Mouse (Mus musculus) C2C12 (cell line): ENCODE data around the gene Mex3a. TPM values are rescaled to one million over a fixed set of nuclear protein-coding genes. Genes with fewer than 3 reads are reported as not detected.
A peak's percentile ranks its signal among the peaks of the same experiment; 100 is the strongest.

Experiments used
- H3K27me3 ChIP-seq: one replicate; pipeline ENCODE4 v1.6.1; 2011; ENCODE audit not compliant: control insufficient read depth, insufficient read depth, insufficient read length
- H3K36me3 ChIP-seq: one replicate; pipeline ENCODE4 v1.6.1; 2011; ENCODE audit not compliant: control insufficient read depth, insufficient read depth
- H3K4me3 ChIP-seq: one replicate; pipeline ENCODE4 v1.5.1; 2011; ENCODE audit warnings: mild to moderate bottlenecking, control low read depth; ENCODE audit not compliant: poor library complexity, insufficient read depth, severe bottlenecking
- H3K79me2 ChIP-seq: one replicate; pipeline ENCODE4 v1.6.1; 2011; ENCODE audit not compliant: control insufficient read depth, insufficient read depth
- H3K79me3 ChIP-seq: one replicate; pipeline ENCODE4 v1.6.1; 2011; ENCODE audit warnings: low read depth, control low read depth
- H3ac ChIP-seq: one replicate; pipeline ENCODE3; 2011; ENCODE audit warnings: low read depth; ENCODE audit not compliant: control insufficient read depth, insufficient read length
- CEBPB ChIP-seq: IDR thresholded peaks from one replicate; pipeline ENCODE4 v1.6.1; 2011; ENCODE audit warnings: low read depth, mild to moderate bottlenecking, control low read depth, moderate library complexity
- CTCF ChIP-seq: IDR thresholded peaks from one replicate; pipeline ENCODE4 v1.5.1; 2011; ENCODE audit not compliant: control insufficient read depth, insufficient read depth, insufficient read length
- FOSL1 ChIP-seq: IDR thresholded peaks from one replicate; pipeline ENCODE4 v1.8.0; 2011; ENCODE audit warnings: mild to moderate bottlenecking, low read length; ENCODE audit not compliant: poor library complexity, insufficient read depth, severe bottlenecking
- MAX ChIP-seq: IDR thresholded peaks from one replicate; pipeline ENCODE4 v1.6.1; 2011; ENCODE audit warnings: mild to moderate bottlenecking, control low read depth
- MYOD1 ChIP-seq: IDR thresholded peaks from one replicate; pipeline ENCODE4 v1.6.1; 2011; ENCODE audit warnings: low read depth; ENCODE audit not compliant: control insufficient read depth, insufficient read length
- MYOG ChIP-seq: IDR thresholded peaks from one replicate; pipeline ENCODE4 v1.6.1; 2011; ENCODE audit not compliant: control insufficient read depth, insufficient read length; ENCODE audit errors: extremely low read depth
- USF1 ChIP-seq: IDR thresholded peaks from one replicate; pipeline ENCODE4 v1.6.1; 2011; ENCODE audit warnings: low read depth, mild to moderate bottlenecking, control low read depth, moderate library complexity
- polyA plus RNA-seq: library from polyadenylated mRNA; unstranded; fragments of >200 nt; fragmentation: generic; extraction: Trizol; gene quantifications from one replicate; pipeline ENCODE4 v1.2.1, GENCODE M21; 2012; ENCODE audit warnings: missing spikeins

Gene Mex3a
- polyA plus RNA-seq, 1 experiment, result 14.9 TPM

GRCm38 (mm10) chr3:88487396-88487795 lies 44.8 kb upstream of the Mex3a start:
- TF ChIP-seq FOSL1 (no peak), CTCF (no peak), MYOG (no peak), MAX (no peak), CEBPB (no peak), MYOD1 (no peak), USF1 (no peak)
- Histone ChIP-seq H3ac (peak overlapping the region; percentile 41), H3K36me3 (peaks cover 83% of the 10 kb centered on the region), H3K79me3 (peaks cover 48% of the 10 kb centered on the region), H3K4me3 (no peak overlapping the region), H3K27me3 (no peaks in the 10 kb centered on the region), H3K79me2 (peaks cover 91% of the 10 kb centered on the region)

GRCm38 (mm10) chr3:88493706-88494582 lies 38.3 kb upstream of the Mex3a start:
- H3K36me3 ChIP-seq, result peaks cover 74% of the 10 kb centered on the region
- no peak overlapping the region for H3K4me3 ChIP-seq
- peak overlapping the region; percentile 8 for H3ac ChIP-seq
- TF ChIP-seq FOSL1 (no peak), MAX (no peak), MYOG (no peak)
- H3K79me2 ChIP-seq, result peaks cover 90% of the 10 kb centered on the region
- no peaks in the 10 kb centered on the region for H3K27me3 ChIP-seq
- H3K79me3 ChIP-seq, result peaks cover 74% of the 10 kb centered on the region

GRCm38 (mm10) chr3:88494836-88495628 lies 37.2 kb upstream of the Mex3a start:
- Histone ChIP-seq H3K36me3 (peaks cover 74% of the 10 kb centered on the region), H3K4me3 (no peak overlapping the region)
- TF ChIP-seq FOSL1 (no peak), USF1 (no peak), MYOD1 (peak; percentile 68), CTCF (no peak), MAX (peak; percentile 58), CEBPB (no peak)

GRCm38 (mm10) chr3:88495741-88496415 lies 36.3 kb upstream of the Mex3a start:
- TF ChIP-seq MYOD1 (no peak), MAX (no peak), USF1 (no peak), CEBPB (no peak), CTCF (no peak), MYOG (no peak), FOSL1 (no peak)
- Histone ChIP-seq H3K36me3 (peaks cover 70% of the 10 kb centered on the region), H3ac (peak overlapping the region; percentile 9), H3K79me3 (peaks cover 73% of the 10 kb centered on the region), H3K79me2 (peaks cover 90% of the 10 kb centered on the region), H3K27me3 (no peaks in the 10 kb centered on the region), H3K4me3 (no peak overlapping the region)

More at GRCm38 (mm10) chr3:88494836-88495628, 37.2 kb upstream of the Mex3a start:
- peaks cover 90% of the 10 kb centered on the region for H3K79me2 ChIP-seq
- no peaks in the 10 kb centered on the region for H3K27me3 ChIP-seq
- peaks cover 74% of the 10 kb centered on the region for H3K79me3 ChIP-seq
- peak overlapping the region; percentile 68 for H3ac ChIP-seq

GRCm38 (mm10) chr3:88499580-88499979 lies 32.6 kb upstream of the Mex3a start:
- peak overlapping the region; percentile 100 for H3K4me3 ChIP-seq

More at GRCm38 (mm10) chr3:88499580-88499979, 32.6 kb upstream of the Mex3a start:
- Histone ChIP-seq H3K79me2 (peaks cover 86% of the 10 kb centered on the region), H3K36me3 (peaks cover 66% of the 10 kb centered on the region), H3K79me3 (peaks cover 83% of the 10 kb centered on the region), H3K27me3 (no peaks in the 10 kb centered on the region), H3ac (peak overlapping the region; percentile 53)
- TF ChIP-seq CTCF (no peak), MYOG (no peak), USF1 (no peak), MAX (no peak), MYOD1 (no peak), FOSL1 (no peak), CEBPB (no peak)
